Mouse (Mus musculus): ENCODE data around the gene Tlr8.
A peak's percentile ranks its signal among the peaks of the same experiment; 100 is the strongest.
"Not testable (repeated sequence)": the region's sequence is repeated elsewhere in the genome, so short reads cannot be mapped to it uniquely, and the experiment has no call there.

The Tlr8 gene

GRCm38 (mm10) chrX:167264086-167264485 is at the start of gene Tlr8:
Gene Tlr8 (minus strand): TSS chrX:167264329.
- no peak for DNase-seq

GRCm38 (mm10) chrX:167302061-167302460 is 37.9 kb upstream of the Tlr8 start:
- DNase-seq = not testable (repeated sequence)

- peak; percentile 22 to 63 for DNase-seq
These were observed 12.8 kb upstream of the Tlr8 start for GRCm38 (mm10) chrX:167276953-167277352.

- no peak for DNase-seq
These were observed 12.4 kb upstream of the Tlr8 start for GRCm38 (mm10) chrX:167276551-167276950.

GRCm38 (mm10) chrX:167263530-167263929 is 599 bp downstream of the Tlr8 start:
- no peak for DNase-seq

GRCm38 (mm10) chrX:167241736-167242135 is 22.4 kb downstream of the Tlr8 start:
- no peak for DNase-seq

GRCm38 (mm10) chrX:167239293-167239921 is 24.7 kb downstream of the Tlr8 start:
- DNase-seq = no peak

GRCm38 (mm10) chrX:167233104-167233687 is 30.9 kb downstream of the Tlr8 start:
- peak; percentile 35 to 76 for DNase-seq

- DNase-seq = peak; percentile 29 to 42
These were observed 33.0 kb downstream of the Tlr8 start for GRCm38 (mm10) chrX:167231150-167231549.

- no peak for DNase-seq
These were observed 34.3 kb downstream of the Tlr8 start for GRCm38 (mm10) chrX:167229819-167230218.

GRCm38 (mm10) chrX:167229206-167229605 is 34.9 kb downstream of the Tlr8 start:
- peak; percentile 65 to 77 for DNase-seq

GRCm38 (mm10) chrX:167227756-167228155 is 36.4 kb downstream of the Tlr8 start:
- DNase-seq = no peak

GRCm38 (mm10) chrX:167227138-167227537 is 37.0 kb downstream of the Tlr8 start:
- DNase-seq = peak; percentile 52 to 64

GRCm38 (mm10) chrX:167226570-167226969 is 37.6 kb downstream of the Tlr8 start:
- DNase-seq = peak; percentile 43 to 48

GRCm38 (mm10) chrX:167212707-167213106 is 51.4 kb downstream of the Tlr8 start:
- peak in 1 of 2 experiments; percentile 21 for DNase-seq

GRCm38 (mm10) chrX:167211871-167212555 is 52.1 kb downstream of the Tlr8 start:
- no peak for DNase-seq

- peak in 1 of 2 experiments; percentile 41 for DNase-seq
These were observed 53.8 kb downstream of the Tlr8 start for GRCm38 (mm10) chrX:167210319-167210728.

- no peak for DNase-seq
These were observed 54.3 kb downstream of the Tlr8 start for GRCm38 (mm10) chrX:167209828-167210227.

GRCm38 (mm10) chrX:167208978-167209754 is 55.0 kb downstream of the Tlr8 start, which contains the start of gene Tmsb4x:
Gene Tmsb4x (minus strand): TSS chrX:167209315.
- DNase-seq = peak; percentile 80 to 83

GRCm38 (mm10) chrX:167208506-167208820 is 55.7 kb downstream of the Tlr8 start:
- DNase-seq = peak in 1 of 2 experiments; percentile 33

GRCm38 (mm10) chrX:167207741-167208505 is 56.2 kb downstream of the Tlr8 start:
- DNase-seq = peak in 1 of 2 experiments; percentile 28

GRCm38 (mm10) chrX:167205813-167206520 is 58.2 kb downstream of the Tlr8 start:
- no peak for DNase-seq
